Mouse (Mus musculus) ES-E14 (cell line): Measurements from ENCODE around the gene Ssc4d. TPM values are rescaled to one million over a fixed set of nuclear protein-coding genes. Genes with fewer than 3 reads are reported as not detected.

Experiments used
- DNase-seq: peaks from one replicate; pipeline ENCODE4 v3.0.0-alpha.2; 2013; ENCODE audit warnings: low read depth, low spot score
- H3K27ac ChIP-seq: 2 replicates; pipeline ENCODE4 v1.5.1; 2012; ENCODE audit warnings: low read depth, mild to moderate bottlenecking, low read length, moderate library complexity, mixed read lengths; ENCODE audit not compliant: poor library complexity, insufficient read depth, severe bottlenecking
- H3K36me3 ChIP-seq: 2 replicates; pipeline ENCODE4 v1.6.1; 2012; ENCODE audit warnings: mild to moderate bottlenecking, low read length, moderate library complexity, mixed read lengths; ENCODE audit not compliant: control insufficient read depth, poor library complexity, insufficient read depth, severe bottlenecking
- H3K4me1 ChIP-seq, 2 experiments: fragments of 150-350 bp in 1 of 2; sonication (generic) in 1 of 2; 2 replicates each; pipeline ENCODE4 v1.6.1; 2012; ENCODE audit warnings: low read length in 2 of 2, mild to moderate bottlenecking in 1 of 2, mixed read lengths in 1 of 2; ENCODE audit not compliant: control insufficient read depth in 2 of 2, insufficient read depth in 2 of 2, poor library complexity in 1 of 2
- H3K4me3 ChIP-seq, 2 experiments: fragments of 150-350 bp in 1 of 2; sonication (generic) in 1 of 2; 2 replicates each; pipeline ENCODE4 v1.5.1; 2012; ENCODE audit warnings: low read length in 2 of 2, low read depth in 1 of 2, mild to moderate bottlenecking in 1 of 2, mixed read lengths in 1 of 2; ENCODE audit not compliant: insufficient read depth in 1 of 2, poor library complexity in 1 of 2, severe bottlenecking in 1 of 2
- H3K9ac ChIP-seq: 2 replicates; pipeline ENCODE4 v1.6.1; 2012; ENCODE audit warnings: low read depth, mild to moderate bottlenecking, low read length, mixed read lengths; ENCODE audit not compliant: poor library complexity, insufficient read depth, severe bottlenecking
- H3K9me3 ChIP-seq: fragments of 150-350 bp; sonication (generic); 2 replicates; pipeline ENCODE4 v1.6.1; 2012; ENCODE audit warnings: low read depth, mild to moderate bottlenecking, low read length; ENCODE audit not compliant: control insufficient read depth, insufficient read depth
- CHD2 ChIP-seq: IDR thresholded peaks from 2 replicates; pipeline ENCODE4 v1.6.1; 2014; ENCODE audit warnings: mild to moderate bottlenecking, low read depth, low read length, inconsistent platforms
- HCFC1 ChIP-seq: IDR thresholded peaks from 2 replicates; pipeline ENCODE4 v1.6.1; 2012; ENCODE audit warnings: low read length, inconsistent platforms, borderline replicate concordance; ENCODE audit not compliant: insufficient read depth
- MAFK ChIP-seq: IDR thresholded peaks from 2 replicates; pipeline ENCODE4 v1.6.1; 2014; ENCODE audit warnings: mild to moderate bottlenecking, low read depth, low read length, inconsistent platforms; ENCODE audit not compliant: insufficient read depth
- ZC3H11A ChIP-seq: IDR thresholded peaks from 2 replicates; pipeline ENCODE4 v1.6.1; 2012; ENCODE audit warnings: low read depth, mild to moderate bottlenecking, inconsistent platforms, low read length, borderline replicate concordance
- ZNF384 ChIP-seq: IDR thresholded peaks from 2 replicates; pipeline ENCODE4 v1.6.1; 2012; ENCODE audit warnings: low read depth, low read length, inconsistent platforms
- in situ Hi-C, 2 experiments: fragments of 600-800 bp; cut with MboI; formaldehyde crosslinking; loops; one replicate each; pipeline ENCODE4 v1.15.1; 2025; ENCODE audit warnings: low sequenced_read_pairs in 2 of 2, inconsistent platforms in 1 of 2; ENCODE audit not compliant: unreplicated experiment in 2 of 2
- total RNA-seq: library from RNA; depleted of rRNA; stranded (reverse); fragments of 300-350 nt; gene quantifications from 2 replicates; pipeline ENCODE4 v1.2.3, GENCODE M21; 2012; rRNA removed

The Ssc4d gene
- 10.9 and 11.0 TPM in 2 replicates for total RNA-seq

- Histone ChIP-seq H3K27ac (no peak within 1 kb of the TSS), H3K4me1 (peaks cover 0 to 10% of the 10 kb centered on the region in 2 experiments; a peak in 2 of 4 replicates), H3K4me3 (no peak within 1 kb of the TSS), H3K9me3 (no peaks in the 10 kb centered on the region), H3K36me3 (no peaks in the 10 kb centered on the region), H3K9ac (no peak within 1 kb of the TSS)
- in situ Hi-C loops = no loop called here
- DNase-seq = no peak
- no peak for TF ChIP-seq ZNF384
- no peak for TF ChIP-seq HCFC1
- TF ChIP-seq ZC3H11A = no peak
- TF ChIP-seq CHD2 = no peak
- TF ChIP-seq MAFK = no peak
These were observed at the start of gene Ssc4d for GRCm38 (mm10) chr5:135974365-135974764. TSS of gene Ssc4d (minus strand) at chr5:135974531.

DNA sequence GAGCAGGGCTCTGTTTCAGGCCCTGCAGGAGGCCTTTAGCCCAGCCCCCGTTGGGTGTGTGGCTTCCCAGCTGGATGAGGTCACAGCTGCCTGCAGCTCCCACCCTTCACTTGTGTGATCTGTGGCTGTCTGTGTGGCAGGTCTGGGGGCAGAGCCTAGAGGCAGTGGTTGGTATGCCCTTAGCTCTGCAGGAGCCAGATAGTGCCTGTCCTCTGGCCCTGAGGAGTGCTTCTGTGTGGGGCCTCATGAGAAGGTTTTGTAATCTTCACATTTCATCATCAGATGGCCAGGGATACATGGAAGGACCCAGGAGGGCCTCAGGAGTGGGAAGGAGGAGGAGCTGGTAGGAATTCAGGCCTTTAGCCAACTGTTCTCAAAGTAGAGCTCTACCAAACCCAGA, 45.6 kb upstream of the Ssc4d start:
- Histone ChIP-seq H3K9ac (no peak overlapping the region), H3K9me3 (no peaks in the 10 kb centered on the region), H3K4me3 (no peak overlapping the region), H3K36me3 (no peaks in the 10 kb centered on the region; the same call in 1 of the 2 replicates), H3K4me1 (peaks cover 4 to 36% of the 10 kb centered on the region in 2 experiments; a peak in 2 of 4 replicates), H3K27ac (no peak overlapping the region)
- in situ Hi-C loops = no loop called here
- TF ChIP-seq MAFK (no peak), ZC3H11A (no peak), CHD2 (no peak), ZNF384 (no peak), HCFC1 (no peak)
- no peak for DNase-seq

- H3K9me3 ChIP-seq = no peaks in the 10 kb centered on the region
- H3K36me3 ChIP-seq = no peaks in the 10 kb centered on the region; the same call in 1 of the 2 replicates
- H3K9ac ChIP-seq = no peak overlapping the region
- no peak overlapping the region for H3K4me3 ChIP-seq
- no peak for DNase-seq
- TF ChIP-seq ZC3H11A (no peak), ZNF384 (no peak), CHD2 (no peak)
- in situ Hi-C loops = no loop called here
- peaks cover 4 to 39% of the 10 kb centered on the region in 2 experiments; a peak in 2 of 4 replicates for H3K4me1 ChIP-seq
- H3K27ac ChIP-seq = no peak overlapping the region; the same call in 1 of the 2 replicates
These were observed 44.4 kb upstream of the Ssc4d start for GRCm38 (mm10) chr5:136018726-136019125.

DNA sequence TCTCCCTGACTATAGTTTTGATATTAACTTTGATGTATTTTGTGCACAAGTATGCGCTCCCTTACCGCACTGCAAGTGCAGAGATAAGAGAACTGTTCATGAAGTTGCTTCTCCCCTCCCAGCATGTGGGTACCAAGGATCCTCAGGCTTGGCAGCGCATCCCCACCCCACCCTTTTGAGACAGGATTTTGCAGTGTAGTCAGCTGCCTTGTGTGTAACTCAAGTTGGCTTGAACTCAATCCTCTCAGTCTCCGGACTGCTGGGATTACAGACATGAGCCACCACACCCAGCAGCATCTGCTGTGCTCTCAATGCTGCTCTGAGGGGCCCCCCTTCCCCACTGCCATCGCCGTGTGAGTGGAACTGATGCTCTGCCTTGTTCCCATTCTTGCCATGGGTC, 42.9 kb upstream of the Ssc4d start:
- H3K4me3 ChIP-seq = no peak overlapping the region
- H3K4me1 ChIP-seq = peaks cover 4 to 37% of the 10 kb centered on the region in 2 experiments; a peak in 2 of 4 replicates
- in situ Hi-C loops = no loop called here
- no peak overlapping the region for H3K9ac ChIP-seq
- H3K36me3 ChIP-seq = peaks cover 3% of the 10 kb centered on the region
- no peaks in the 10 kb centered on the region for H3K9me3 ChIP-seq
- H3K27ac ChIP-seq = no peak overlapping the region
- TF ChIP-seq HCFC1 (no peak), CHD2 (no peak), ZC3H11A (no peak), MAFK (no peak), ZNF384 (no peak)
- no peak for DNase-seq
